Mouse (Mus musculus) spleen, adult 18-20 months (tissue): ENCODE data around the gene Stag1.

ENCODE experiments used
- DNase-seq, 2 experiments: peaks; one replicate each; pipeline ENCODE4 v3.0.0; 2022; ENCODE audit warnings: mixed read lengths in 2 of 2

The Stag1 gene

DNA sequence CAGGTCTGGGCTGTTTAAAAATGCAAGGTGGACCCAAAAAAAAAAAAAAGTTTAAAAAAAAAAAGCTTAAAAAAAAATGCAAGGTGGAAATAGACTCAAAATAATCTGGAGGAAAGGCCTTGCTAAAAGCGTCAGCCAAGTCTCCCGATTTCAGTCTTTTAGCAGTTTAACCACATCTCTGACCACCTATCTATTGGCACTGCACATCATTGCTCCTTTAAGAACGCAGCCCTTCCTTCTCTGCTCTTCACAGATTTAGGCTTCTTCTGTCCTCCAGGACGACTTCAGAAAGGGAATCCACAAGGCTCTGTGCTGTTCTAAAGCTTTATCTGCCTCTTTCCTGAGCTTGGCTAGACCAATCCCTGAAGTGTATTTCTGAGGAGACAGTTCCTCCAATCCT is 366.5 kb downstream of the Stag1 start:
- DNase-seq = no peak

DNA sequence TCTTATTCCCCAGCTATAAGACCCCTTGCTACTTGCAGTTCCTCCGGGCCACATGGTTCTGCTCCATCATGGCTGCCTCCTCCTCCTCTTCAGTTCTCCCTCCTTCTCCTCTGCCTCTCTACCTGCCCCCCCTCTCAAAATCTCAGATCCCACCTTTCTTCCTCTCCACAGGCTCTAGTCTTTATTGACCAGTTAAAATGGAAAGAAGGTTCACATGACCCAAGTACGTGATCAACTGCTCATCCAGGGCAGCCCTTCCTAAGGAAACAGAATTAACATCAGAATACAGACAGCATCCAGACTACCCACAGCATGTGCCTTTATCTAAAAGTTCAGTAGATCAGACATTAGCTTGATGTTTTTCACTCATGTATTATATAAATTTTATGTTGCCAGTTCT is 371.9 kb downstream of the Stag1 start:
- DNase-seq = no peak

DNA sequence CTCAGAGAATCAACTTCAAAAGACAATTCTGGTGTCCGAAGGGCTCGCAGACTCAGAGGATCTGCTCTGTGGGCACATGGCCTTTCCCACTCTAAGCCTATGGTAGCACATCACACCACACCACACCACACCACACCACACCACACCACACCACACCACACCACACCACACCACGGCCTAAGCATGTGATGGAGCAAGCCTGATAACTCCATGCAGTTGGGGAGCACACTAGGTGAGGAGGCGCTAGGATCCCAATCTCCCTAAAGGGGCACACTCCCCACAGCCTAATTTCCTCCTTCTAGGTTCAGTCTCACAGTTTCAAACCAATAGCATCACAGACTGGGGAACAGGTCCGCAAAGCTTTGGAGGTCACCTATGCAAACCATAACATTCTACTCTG is 381.1 kb downstream of the Stag1 start:
- DNase-seq = no peak

DNA sequence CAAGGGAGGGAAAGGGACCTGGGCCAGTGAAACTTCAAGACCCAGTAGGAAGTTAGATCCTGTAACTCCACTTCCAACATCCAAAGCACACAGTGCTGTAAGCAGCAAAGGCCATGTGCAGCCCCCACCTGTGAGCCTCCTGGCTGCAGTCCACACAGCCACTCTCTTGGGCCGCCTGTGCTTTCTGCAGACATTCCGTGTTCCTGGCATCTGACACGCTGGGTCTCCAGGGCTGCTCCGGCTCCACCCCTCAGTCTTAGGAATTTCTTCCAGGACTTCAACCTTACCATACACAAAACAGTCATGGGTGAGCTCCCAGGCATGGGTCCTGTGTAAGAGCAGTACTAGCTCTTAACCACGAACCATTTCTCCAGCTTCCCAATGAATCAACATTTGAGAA is 381.7 kb downstream of the Stag1 start:
- no peak for DNase-seq

DNA sequence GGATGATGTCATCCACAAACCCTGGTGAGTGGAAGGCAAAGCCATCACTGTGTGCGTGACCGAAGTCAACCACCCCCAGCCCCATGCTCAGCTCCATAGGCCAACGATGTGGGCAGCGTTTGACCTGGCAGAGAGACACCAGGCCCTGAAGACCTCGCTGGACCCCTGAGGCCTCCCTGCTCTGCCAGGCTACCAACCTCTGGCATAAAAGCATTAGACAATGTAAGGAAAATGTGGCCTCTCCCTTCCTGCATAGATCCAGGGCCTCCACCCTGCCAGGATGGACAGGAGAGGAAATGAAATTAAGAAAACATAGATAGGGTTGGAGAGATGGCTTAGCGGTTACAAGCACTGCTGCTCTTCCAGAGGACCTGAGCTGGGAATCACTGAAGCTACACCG is 385.2 kb downstream of the Stag1 start:
- no peak for DNase-seq

DNA sequence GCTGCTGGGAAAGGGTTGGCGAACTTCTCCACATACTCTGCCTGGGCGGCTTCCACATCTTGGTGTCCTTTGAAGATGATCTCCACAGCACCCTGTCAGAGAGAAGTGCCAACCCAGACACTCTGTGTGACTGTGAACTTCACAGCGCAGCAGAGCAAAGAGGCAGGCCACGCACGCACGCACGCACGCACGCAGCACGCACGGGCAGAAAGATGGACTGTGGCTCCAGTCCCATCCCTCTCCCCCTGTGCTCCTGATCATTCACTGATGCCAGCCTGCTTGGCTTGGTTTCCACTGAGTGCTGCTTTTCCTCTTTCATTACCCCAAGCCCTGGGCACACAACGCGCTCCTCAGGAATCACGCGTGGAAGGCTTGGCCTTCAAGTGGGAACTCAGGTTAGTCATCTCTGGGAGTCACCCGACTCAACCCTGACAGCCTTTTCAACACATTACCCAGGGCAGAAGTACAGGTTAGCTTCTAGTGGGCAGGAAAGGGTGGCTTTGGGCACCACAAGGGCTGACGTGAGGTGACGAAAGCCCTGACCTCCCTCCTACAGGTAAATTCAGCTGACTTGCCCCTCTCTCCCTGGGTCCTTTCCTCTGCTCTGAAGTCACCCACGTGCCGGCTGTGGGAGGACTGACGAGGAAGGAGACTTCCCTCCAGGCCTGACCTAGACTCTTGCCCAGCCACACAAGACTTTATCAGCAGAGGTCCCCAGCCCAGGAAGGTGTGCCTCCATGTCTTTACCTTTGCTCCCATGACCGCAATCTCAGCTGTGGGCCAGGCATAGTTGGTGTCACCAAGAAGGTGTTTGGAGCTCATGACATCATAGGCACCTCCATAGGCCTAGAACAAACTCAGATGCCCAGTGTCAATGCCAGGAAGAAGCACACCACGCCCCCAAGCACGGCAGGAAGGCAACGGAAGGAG is 387.0 kb downstream of the Stag1 start:
- DNase-seq = no peak

DNA sequence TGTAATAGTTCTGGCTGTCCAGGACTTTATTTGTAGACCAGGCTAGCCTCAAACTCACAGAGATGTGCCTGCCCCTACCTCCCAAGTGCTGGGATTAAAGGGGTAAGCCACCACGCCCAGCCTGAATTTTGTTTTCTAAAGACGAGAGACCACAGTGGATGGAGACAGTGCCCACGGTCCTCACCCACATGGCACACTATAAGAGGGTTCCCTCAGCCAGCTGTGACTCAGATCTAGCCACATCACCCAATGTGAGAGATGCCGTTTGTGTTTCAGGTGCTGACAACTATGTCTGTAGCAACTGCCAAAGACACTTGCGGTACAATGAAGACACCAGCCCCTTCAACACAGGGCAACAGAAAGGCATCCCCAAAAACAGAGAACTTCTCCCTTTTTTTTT is 389.4 kb downstream of the Stag1 start:
- DNase-seq = no peak

DNA sequence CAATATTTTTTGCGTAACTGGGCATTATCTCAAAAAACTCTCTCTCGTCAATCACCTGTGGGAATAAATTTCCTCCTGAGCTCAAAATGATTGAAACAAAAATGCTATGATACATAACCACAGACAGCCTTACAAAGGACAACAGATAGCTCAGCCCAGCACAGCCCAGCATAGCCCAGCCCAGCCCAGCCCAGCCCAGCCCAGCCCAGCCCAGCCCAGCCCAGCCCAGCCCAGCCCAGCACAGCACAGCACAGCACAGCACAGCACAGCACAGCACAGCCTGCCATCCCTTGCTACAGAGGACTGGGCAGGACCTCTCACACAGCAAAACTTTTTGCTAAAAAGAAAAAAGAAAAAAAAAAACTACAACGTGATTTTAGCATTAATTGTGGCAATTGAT is 390.3 kb downstream of the Stag1 start:
- no peak for DNase-seq

DNA sequence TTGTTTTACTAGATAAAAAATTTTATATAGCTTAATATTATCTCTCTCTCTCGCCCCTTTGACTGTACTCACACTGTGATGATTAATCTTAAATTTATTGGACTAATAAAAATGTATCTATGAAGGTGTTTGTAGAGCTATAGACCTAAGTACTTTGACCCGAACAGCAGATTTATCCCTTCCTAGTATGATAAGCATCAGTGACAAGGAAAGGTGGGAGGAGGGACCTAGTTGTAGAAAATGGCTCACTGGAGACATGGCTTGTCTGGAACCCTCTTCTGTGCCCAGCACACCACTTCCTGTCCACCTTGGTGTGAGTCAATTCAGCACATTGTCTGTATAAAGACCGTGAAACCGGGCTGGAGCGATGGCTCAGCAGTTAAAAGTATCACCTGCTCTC is 393.0 kb downstream of the Stag1 start:
- DNase-seq = no peak

DNA sequence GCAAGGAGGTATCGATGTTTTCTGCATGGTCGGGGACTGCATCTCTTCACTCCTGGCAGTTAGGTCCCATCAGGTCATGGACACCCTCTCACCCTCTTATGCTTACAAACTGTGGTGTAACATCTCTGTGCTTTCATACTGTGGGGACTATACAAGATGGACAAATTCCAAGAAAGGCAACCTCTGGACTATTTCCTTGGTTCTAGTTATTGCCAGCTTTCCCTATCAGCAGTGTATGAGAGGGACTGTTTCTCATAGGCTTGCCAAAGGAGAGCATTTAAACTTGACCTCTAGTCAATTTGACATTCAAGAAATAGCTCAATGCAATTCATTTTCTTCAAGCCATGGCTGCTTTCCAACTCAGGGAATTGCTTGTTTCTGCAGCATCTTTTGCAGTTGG is 393.7 kb downstream of the Stag1 start:
- DNase-seq = no peak

DNA sequence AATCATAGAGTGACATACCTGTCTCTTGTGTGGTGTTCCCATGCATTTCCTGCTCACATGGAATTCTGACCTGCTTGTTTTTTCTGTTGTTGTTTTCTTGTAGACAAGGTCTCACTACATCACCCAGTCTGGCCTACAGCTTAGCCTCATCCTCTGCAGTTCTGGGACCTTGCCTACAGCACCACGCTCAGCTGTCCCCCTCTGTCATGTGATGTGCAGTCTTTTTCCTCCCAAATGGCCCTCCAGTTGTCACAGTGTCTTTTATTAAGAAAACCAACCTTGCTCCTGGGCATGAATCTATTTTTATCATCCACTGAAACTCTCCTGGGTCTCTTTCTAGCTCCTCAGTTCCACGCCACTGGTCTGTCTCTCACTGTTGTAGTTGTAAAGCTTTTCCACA is 394.6 kb downstream of the Stag1 start:
- DNase-seq = no peak

DNA sequence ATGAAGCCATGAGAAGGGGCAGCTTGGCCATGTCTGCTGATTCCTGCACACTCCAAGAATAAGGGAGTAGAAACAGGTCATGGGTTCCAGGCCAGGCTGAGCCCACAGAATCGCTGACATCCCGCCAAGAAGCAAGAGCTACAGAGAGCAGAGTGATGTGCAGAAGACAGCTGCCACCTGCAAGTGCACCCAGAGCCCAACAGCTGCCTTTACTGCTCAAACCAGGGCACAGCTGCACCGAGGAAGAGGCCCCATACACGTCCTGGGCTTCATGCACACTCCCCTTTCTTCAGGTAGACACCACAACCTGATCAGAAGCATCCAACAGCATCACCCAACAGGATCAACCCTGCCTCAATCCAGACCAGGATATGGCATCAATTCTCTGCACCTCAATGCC is 396.3 kb downstream of the Stag1 start:
- DNase-seq = no peak

DNA sequence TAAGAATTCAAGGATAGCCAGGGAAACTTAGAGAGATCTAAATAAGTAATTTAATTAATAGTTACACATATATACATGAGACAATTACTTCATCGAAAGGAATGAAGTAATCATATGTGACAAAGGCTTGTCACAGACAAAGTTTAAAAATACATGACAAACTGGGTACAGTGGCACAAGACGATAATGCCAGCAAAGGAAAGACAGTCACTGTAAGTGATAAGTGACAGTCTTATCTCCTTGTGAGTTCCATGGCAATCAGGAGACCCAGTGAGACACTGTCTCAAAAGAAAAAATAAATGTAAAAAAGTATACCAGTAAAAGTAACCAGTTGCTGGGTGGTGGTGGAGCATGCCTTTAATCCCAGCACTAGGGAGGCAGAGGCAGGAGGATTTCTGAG is 399.5 kb downstream of the Stag1 start:
- no peak for DNase-seq

DNA sequence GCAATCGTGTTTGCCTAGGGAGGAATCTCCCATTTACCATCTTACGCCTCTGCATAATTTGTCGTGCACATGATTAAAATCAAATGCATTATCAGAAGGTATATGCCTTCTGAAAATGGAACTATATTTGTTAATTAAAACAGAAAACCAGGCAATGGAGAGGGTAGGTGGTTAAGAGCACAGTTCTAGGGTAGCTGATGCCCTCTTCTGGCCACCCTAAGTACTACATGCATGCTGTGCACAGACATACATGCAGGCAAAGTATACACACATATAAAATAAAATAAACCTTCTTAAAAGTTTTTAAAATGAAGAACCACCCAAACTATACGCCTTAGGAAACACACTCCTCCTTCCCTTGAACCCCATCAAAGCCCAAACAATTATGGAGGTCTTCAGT is 404.5 kb downstream of the Stag1 start:
- peak in 1 of 2 experiments; percentile 11 for DNase-seq

DNA sequence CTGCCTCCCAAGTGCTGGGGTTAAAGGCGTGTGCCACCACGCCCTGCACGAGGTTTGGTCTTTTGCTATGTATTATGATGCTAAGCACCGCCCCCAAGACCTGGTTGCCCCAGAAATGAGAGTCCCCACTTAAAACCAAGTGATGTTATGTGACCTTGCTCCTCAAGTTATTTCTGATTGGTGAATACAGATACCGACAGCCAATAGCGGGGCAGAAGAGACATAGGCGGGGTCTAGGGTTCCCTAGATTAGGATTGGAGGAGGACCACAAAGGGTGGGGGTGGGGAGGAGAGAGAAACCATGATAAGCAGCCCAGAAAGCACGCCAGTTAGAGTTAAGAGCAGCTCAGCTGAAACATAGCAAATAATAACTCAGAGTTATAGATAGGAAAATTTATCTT is 405.2 kb downstream of the Stag1 start:
- no peak for DNase-seq

DNA sequence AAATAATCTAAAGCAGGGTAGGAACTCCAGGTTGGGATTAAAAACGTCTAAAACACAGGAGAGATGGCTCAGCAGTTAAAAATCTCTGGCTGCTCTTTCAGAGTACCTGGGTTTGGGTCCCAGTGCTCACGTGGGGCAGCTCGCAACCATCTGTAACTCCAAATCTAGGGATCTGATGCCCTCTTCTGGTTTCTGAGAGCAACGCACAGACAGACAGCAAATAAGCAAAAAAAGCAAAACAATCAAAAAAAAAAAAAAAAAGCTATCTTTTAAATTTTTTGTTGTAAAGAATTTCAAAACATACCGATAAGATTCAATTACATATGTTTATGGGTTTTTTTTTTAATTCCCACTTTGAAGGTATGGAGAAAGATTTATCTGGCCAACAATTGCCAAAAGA is 405.7 kb downstream of the Stag1 start:
- no peak for DNase-seq

DNA sequence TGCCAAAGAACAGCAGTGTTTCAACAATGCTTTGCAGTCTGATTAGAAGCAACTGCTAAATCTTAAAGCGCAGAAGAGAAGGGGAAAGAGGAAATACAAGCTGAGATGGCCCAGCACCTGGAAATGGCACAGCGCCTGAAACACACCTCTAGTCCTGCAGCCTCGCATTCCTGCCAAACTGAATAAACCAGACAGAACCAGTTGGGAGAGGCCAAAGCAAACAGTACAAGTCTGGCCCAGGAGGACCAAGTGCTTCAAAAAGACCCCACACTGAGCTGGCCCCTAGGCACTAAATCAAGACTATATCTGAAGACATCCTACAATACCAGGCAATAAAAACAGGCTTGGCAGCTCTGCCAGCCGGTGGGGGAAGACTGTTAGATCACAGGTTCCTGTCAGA is 408.3 kb downstream of the Stag1 start:
- no peak for DNase-seq
